Mouse (Mus musculus): Measurements from ENCODE around the gene Cdk5r2.

DNA sequence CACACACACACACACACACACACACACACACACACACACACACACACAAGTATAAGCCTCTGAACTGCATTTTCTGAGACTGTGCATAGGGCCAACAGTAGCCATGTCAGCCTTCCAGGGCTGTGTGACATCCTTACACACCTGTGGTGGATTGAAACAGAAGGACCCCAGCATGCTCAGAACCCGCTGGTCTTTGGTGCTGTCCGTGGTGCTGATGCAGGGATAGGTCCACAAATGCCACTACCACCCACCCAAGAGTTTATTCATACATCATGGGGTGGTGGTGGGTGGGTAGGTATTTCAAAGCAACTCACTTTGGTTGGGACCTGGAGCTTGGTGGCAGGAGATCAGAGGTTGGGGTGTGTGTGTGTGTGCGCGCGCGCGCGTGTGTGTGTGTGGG, 36.8 kb downstream of the Cdk5r2 start:
- TF ChIP-seq POLR2A (IDR thresholded peaks at IDR 0.05; ENCODE audit: insufficient read depth, low read depth, low read length) (no peak), CTCF (IDR thresholded peaks at IDR 0.05; ENCODE audit: insufficient read depth, low read depth, low read length) (no peak)

All from olfactory bulb, adult 2 months (tissue).